Comparison of ENCODE assay signal across 19 mouse cellular contexts in the genomic region with DNA sequence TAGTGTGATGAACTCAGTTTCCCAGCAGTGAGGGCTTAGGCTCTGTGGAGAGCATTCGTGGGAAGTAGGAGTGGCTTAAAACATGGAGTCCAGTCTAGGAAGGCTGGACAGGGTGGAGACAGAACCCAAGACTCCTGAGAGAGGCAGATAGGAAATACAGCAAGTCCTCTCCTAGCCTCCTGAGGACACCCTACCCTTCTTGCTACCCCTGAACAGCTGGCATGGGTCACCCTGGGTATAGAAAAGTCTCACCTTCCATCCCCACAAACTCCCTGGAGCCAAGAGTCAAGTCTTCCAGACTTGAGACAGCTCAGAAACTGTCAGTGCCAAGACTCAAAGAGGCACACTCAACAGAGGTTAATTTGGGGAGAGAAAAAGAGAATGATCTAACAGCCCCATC. TPM values are rescaled to one million over a fixed set of nuclear protein-coding genes. Genes with fewer than 3 reads are reported as not detected.
DNase-seq lines count a peak whose midpoint lies in the region; ATAC-seq lines count a peak whose summit lies in the region.
"Had no signal": no experiment of that assay in that cellular context is flagged by ENCODE, and none has a peak within 500 bp of the region (broad histone marks: within the 10 kb centered on the region; RNA-seq: fewer than 3 reads in every experiment).

No protein-coding gene starts in this region.

- no peak overlapping the region for H3K4me3 ChIP-seq in limb, embryonic 11.5 days (ENCODE audit: low read depth, low read length)
- H3K4me3 ChIP-seq in limb, embryonic 10.5 days: no peak overlapping the region
- peak overlapping the region; percentile 67 for H3K4me3 ChIP-seq in embryonic facial prominence, embryonic 10.5 days
- H3K4me3 ChIP-seq in embryonic facial prominence, embryonic 12.5 days: peak overlapping the region; percentile 61
- H3K4me3 ChIP-seq in stomach, embryonic 15.5 days (replicated peaks): peak overlapping the region; percentile 61

- peaks cover 26% of the 10 kb centered on the region for H3K4me1 ChIP-seq in limb, embryonic 11.5 days (ENCODE audit: control insufficient read depth, insufficient read depth, low read length)
- peaks cover 51% of the 10 kb centered on the region for H3K4me1 ChIP-seq in limb, embryonic 10.5 days
- H3K4me1 ChIP-seq in embryonic facial prominence, embryonic 10.5 days: peaks cover 78% of the 10 kb centered on the region
- peaks cover 36% of the 10 kb centered on the region for H3K4me1 ChIP-seq in embryonic facial prominence, embryonic 12.5 days
- H3K4me1 ChIP-seq in stomach, embryonic 15.5 days: peaks cover 31% of the 10 kb centered on the region

- H3K9me3 ChIP-seq in limb, embryonic 11.5 days (ENCODE audit: control insufficient read depth, low read length): no peaks in the 10 kb centered on the region
- no peaks in the 10 kb centered on the region for H3K9me3 ChIP-seq in limb, embryonic 10.5 days (replicated peaks)
- no peaks in the 10 kb centered on the region for H3K9me3 ChIP-seq in embryonic facial prominence, embryonic 10.5 days
- H3K9me3 ChIP-seq in embryonic facial prominence, embryonic 12.5 days: no peaks in the 10 kb centered on the region
- H3K9me3 ChIP-seq in stomach, embryonic 15.5 days: no peaks in the 10 kb centered on the region
- H3K9me3 ChIP-seq: heart, embryonic 15.5 days had no signal

- peak; percentile 28 for DNase-seq in limb, embryonic 11.5 days (ENCODE audit: low spot score)
- DNase-seq in limb, embryonic 10.5 days (ENCODE audit: low spot score): no peak
- DNase-seq in embryonic facial prominence, embryonic 10.5 days (ENCODE audit: low spot score): no peak
- no peak for DNase-seq in lung, postnatal 4 days
- DNase-seq: adrenal gland, adult 2 months; adrenal gland, postnatal 25 days; cerebellum, adult 18-20 months; cerebellum, adult 9-11 months; cerebellum, postnatal 36 days; gastrocnemius, postnatal 10 days; heart, adult 18-20 months; heart, postnatal 14 days had no signal

- H3K27me3 ChIP-seq in limb, embryonic 11.5 days (ENCODE audit: control insufficient read depth, insufficient read depth, low read length): peaks cover 96% of the 10 kb centered on the region
- peaks cover 100% of the 10 kb centered on the region for H3K27me3 ChIP-seq in limb, embryonic 10.5 days (ENCODE audit: low read depth, poor library complexity, severe bottlenecking)
- peaks cover 100% of the 10 kb centered on the region for H3K27me3 ChIP-seq in embryonic facial prominence, embryonic 10.5 days (replicated peaks; ENCODE audit: low read depth, poor library complexity, severe bottlenecking)
- H3K27me3 ChIP-seq in embryonic facial prominence, embryonic 12.5 days: peaks cover 92% of the 10 kb centered on the region
- H3K27me3 ChIP-seq in stomach, embryonic 15.5 days (replicated peaks): peaks cover 63% of the 10 kb centered on the region

- H3K4me2 ChIP-seq in limb, embryonic 11.5 days (ENCODE audit: low read depth, severe bottlenecking): no peak overlapping the region
- H3K4me2 ChIP-seq in embryonic facial prominence, embryonic 12.5 days (replicated peaks): peak overlapping the region; percentile 78
- H3K4me2 ChIP-seq in stomach, embryonic 15.5 days: peak overlapping the region; percentile 62
- H3K4me2 ChIP-seq: hindbrain, embryonic 14.5 days had no signal

- no peak overlapping the region for H3K27ac ChIP-seq in limb, embryonic 11.5 days (replicated peaks; ENCODE audit: low read depth, low read length)
- no peak overlapping the region for H3K27ac ChIP-seq in limb, embryonic 10.5 days
- no peak overlapping the region for H3K27ac ChIP-seq in embryonic facial prominence, embryonic 10.5 days (replicated peaks)
- H3K27ac ChIP-seq in embryonic facial prominence, embryonic 12.5 days: peak overlapping the region; percentile 27; the same call in 1 of the 2 replicates
- peak overlapping the region; percentile 91 for H3K27ac ChIP-seq in stomach, embryonic 15.5 days
- H3K27ac ChIP-seq: heart, embryonic 15.5 days; hindbrain, embryonic 14.5 days had no signal

- 3% methylated on average over 1 of the region's 1 CpGs for WGBS in limb, embryonic 11.5 days
- WGBS in limb, embryonic 10.5 days: 0% methylated on average over 1 of the region's 1 CpGs
- 5% methylated on average over 1 of the region's 1 CpGs for WGBS in embryonic facial prominence, embryonic 10.5 days
- 0% methylated on average over 1 of the region's 1 CpGs for WGBS in embryonic facial prominence, embryonic 12.5 days
- WGBS in stomach, embryonic 15.5 days: 4% methylated on average over 1 of the region's 1 CpGs

- H3K36me3 ChIP-seq in limb, embryonic 11.5 days (ENCODE audit: control insufficient read depth, insufficient read depth, low read length): no peaks in the 10 kb centered on the region
- H3K36me3 ChIP-seq in limb, embryonic 10.5 days: no peaks in the 10 kb centered on the region
- H3K36me3 ChIP-seq in embryonic facial prominence, embryonic 10.5 days (replicated peaks): no peaks in the 10 kb centered on the region
- H3K36me3 ChIP-seq in embryonic facial prominence, embryonic 12.5 days: 0 out of 2 replicates have a peak, but pooled peaks cover 2% of the 10 kb centered on the region
- H3K36me3 ChIP-seq in stomach, embryonic 15.5 days: no peaks in the 10 kb centered on the region
- H3K36me3 ChIP-seq: heart, embryonic 15.5 days had no signal

- ATAC-seq in limb, embryonic 11.5 days (ENCODE audit: insufficient number of reproducible peaks, low FRiP score, low TSS enrichment, low read depth): no peak
- ATAC-seq in embryonic facial prominence, embryonic 12.5 days (ENCODE audit: insufficient number of reproducible peaks, insufficient read depth, low FRiP score, low TSS enrichment): no peak
- 0 out of 2 replicates have a peak, but pooled peaks have one; percentile 6 for ATAC-seq in stomach, embryonic 15.5 days (ENCODE audit: insufficient read depth, low FRiP score, low read depth)
- ATAC-seq in frontal cortex, adult (ENCODE audit: low TSS enrichment): no peak
- ATAC-seq: forebrain, embryonic 14.5 days; Patski had no signal

- no peak overlapping the region for H3K9ac ChIP-seq in limb, embryonic 11.5 days (ENCODE audit: low read length)
- H3K9ac ChIP-seq in embryonic facial prominence, embryonic 12.5 days: no peak overlapping the region
- H3K9ac ChIP-seq in stomach, embryonic 15.5 days: no peak overlapping the region
- H3K9ac ChIP-seq: heart, embryonic 15.5 days; hindbrain, embryonic 14.5 days had no signal

RNA-seq across cellular contexts. Expression of a gene that starts 1.2 kb away (rescaled TPM):
- 1.3 and 1.4 TPM in 2 replicates for polyA plus RNA-seq in limb, embryonic 11.5 days (2014; fragmentation: Nextera tagmentation; extraction: Ambion mirVana)
- polyA plus RNA-seq in limb, embryonic 10.5 days (2016; fragmentation: Nextera tagmentation; extraction: Ambion mirVana): 0.16 and 4.1 TPM in 2 replicates
- 43.5 and 57.9 TPM in 2 replicates for polyA plus RNA-seq in embryonic facial prominence, embryonic 10.5 days (2016; fragmentation: Nextera tagmentation; extraction: Ambion mirVana)
- 107 and 214 TPM in 2 replicates for polyA plus RNA-seq in embryonic facial prominence, embryonic 12.5 days (2016; fragmentation: Nextera tagmentation; extraction: Ambion mirVana)
- polyA plus RNA-seq in stomach, embryonic 15.5 days (2015; fragmentation: Nextera tagmentation; extraction: Ambion mirVana): 173 and 204 TPM in 2 replicates
- polyA plus RNA-seq: adrenal gland, adult 2 months; forebrain, embryonic 14.5 days; hindbrain, embryonic 14.5 days; Patski had no signal

RNA-seq across cellular contexts. Expression of a gene that starts 36.1 kb away (rescaled TPM):
- 11.9 and 13.8 TPM in 2 replicates for polyA plus RNA-seq in limb, embryonic 11.5 days (2014; fragmentation: Nextera tagmentation; extraction: Ambion mirVana)
- 6.0 and 10.9 TPM in 2 replicates for polyA plus RNA-seq in limb, embryonic 10.5 days (2016; fragmentation: Nextera tagmentation; extraction: Ambion mirVana)
- polyA plus RNA-seq in embryonic facial prominence, embryonic 10.5 days (2016; fragmentation: Nextera tagmentation; extraction: Ambion mirVana): 7.7 and 10.5 TPM in 2 replicates
- polyA plus RNA-seq in embryonic facial prominence, embryonic 12.5 days (2016; fragmentation: Nextera tagmentation; extraction: Ambion mirVana): 23.5 and 25.3 TPM in 2 replicates
- 8.2 and 9.1 TPM in 2 replicates for polyA plus RNA-seq in stomach, embryonic 15.5 days (2015; fragmentation: Nextera tagmentation; extraction: Ambion mirVana)

Comparison
In these comparisons a context has a peak if more than half of its experiments do, and no peak if none do; other contexts are left out.
1. H3K27ac ChIP-seq: peak in embryonic facial prominence, embryonic 12.5 days (single experiment) and stomach, embryonic 15.5 days (single experiment); none in limb, embryonic 11.5 days (single experiment), limb, embryonic 10.5 days (single experiment) and embryonic facial prominence, embryonic 10.5 days (single experiment).
2. H3K4me3 ChIP-seq: peak in embryonic facial prominence, embryonic 10.5 days (single experiment), embryonic facial prominence, embryonic 12.5 days (single experiment) and stomach, embryonic 15.5 days (single experiment); none in limb, embryonic 11.5 days (single experiment) and limb, embryonic 10.5 days (single experiment).